Mouse (Mus musculus) natural killer cell, adult 2 months (primary cell): Measurements from ENCODE around the gene Fam104a.

ENCODE experiments used
- DNase-seq, 2 experiments: peaks; one replicate each; pipeline ENCODE4 v3.0.0; 2022; ENCODE audit warnings: low spot score in 2 of 2

Fam104a gene

GRCm38 (mm10) chr11:113703758-113704157 lies 19.8 kb upstream of the Fam104a start:
- peak; percentile 40 to 63 for DNase-seq

- no peak for DNase-seq
Measured at GRCm38 (mm10) chr11:113699643-113700042, 15.7 kb upstream of the Fam104a start.

- DNase-seq: no peak
Measured at GRCm38 (mm10) chr11:113698013-113698545, 14.1 kb upstream of the Fam104a start.

- no peak for DNase-seq
Measured at GRCm38 (mm10) chr11:113697571-113697970, 13.6 kb upstream of the Fam104a start.

- DNase-seq: no peak
Measured at GRCm38 (mm10) chr11:113691851-113692250, 7.9 kb upstream of the Fam104a start.

- DNase-seq: no peak
Measured at GRCm38 (mm10) chr11:113691318-113691717, 7.4 kb upstream of the Fam104a start.

GRCm38 (mm10) chr11:113690506-113690905 lies 6.6 kb upstream of the Fam104a start:
- DNase-seq: no peak

GRCm38 (mm10) chr11:113687031-113687430 lies 3.1 kb upstream of the Fam104a start:
- DNase-seq: no peak

GRCm38 (mm10) chr11:113684707-113685426 lies 912 bp upstream of the Fam104a start:
- peak in 1 of 2 experiments; percentile 11 for DNase-seq

GRCm38 (mm10) chr11:113683627-113683956 lies 363 bp downstream of the Fam104a start:
- no peak for DNase-seq

- DNase-seq: peak; percentile 18 to 28
Measured at GRCm38 (mm10) chr11:113682897-113683626, 893 bp downstream of the Fam104a start.

- DNase-seq: no peak
Measured at GRCm38 (mm10) chr11:113681979-113682378, 2.0 kb downstream of the Fam104a start.

GRCm38 (mm10) chr11:113680954-113681353 lies 3.0 kb downstream of the Fam104a start:
- no peak for DNase-seq

GRCm38 (mm10) chr11:113678373-113678772 lies 5.6 kb downstream of the Fam104a start:
- DNase-seq: no peak

GRCm38 (mm10) chr11:113677378-113677777 lies 6.6 kb downstream of the Fam104a start:
- no peak for DNase-seq

GRCm38 (mm10) chr11:113676847-113677246 lies 7.1 kb downstream of the Fam104a start:
- DNase-seq: no peak

GRCm38 (mm10) chr11:113674595-113674994 lies 9.4 kb downstream of the Fam104a start:
- DNase-seq: no peak

- no peak for DNase-seq
Measured at GRCm38 (mm10) chr11:113673614-113674013, 10.3 kb downstream of the Fam104a start.

- no peak for DNase-seq
Measured at GRCm38 (mm10) chr11:113669711-113670110, 14.2 kb downstream of the Fam104a start.

GRCm38 (mm10) chr11:113668857-113669256 lies 15.1 kb downstream of the Fam104a start:
- no peak for DNase-seq

- no peak for DNase-seq
Measured at GRCm38 (mm10) chr11:113667704-113668103, 16.3 kb downstream of the Fam104a start.

- no peak for DNase-seq
Measured at GRCm38 (mm10) chr11:113667122-113667521, 16.8 kb downstream of the Fam104a start.

- no peak for DNase-seq
Measured at GRCm38 (mm10) chr11:113666648-113667047, 17.3 kb downstream of the Fam104a start.
